Mouse (Mus musculus) urinary bladder, adult 18-20 months (tissue): ENCODE measurements around the gene Tle6.

Experiments
- DNase-seq, 2 experiments: peaks; one replicate each; pipeline ENCODE4 v3.0.0; 2022; ENCODE audit warnings: low spot score in 2 of 2, mixed read lengths in 2 of 2

Tle6 gene

GRCm38 (mm10) chr10:81563481-81563880 lies 37.4 kb downstream of the Tle6 start:
- DNase-seq: no peak

GRCm38 (mm10) chr10:81562411-81562810 lies 38.5 kb downstream of the Tle6 start:
- DNase-seq: no peak

- DNase-seq: no peak
Observed at GRCm38 (mm10) chr10:81560719-81561459, 40.0 kb downstream of the Tle6 start.

GRCm38 (mm10) chr10:81559627-81560539 lies 41.0 kb downstream of the Tle6 start:
- peak; percentile 53 to 69 for DNase-seq

GRCm38 (mm10) chr10:81559163-81559626 lies 41.7 kb downstream of the Tle6 start, which contains the start of gene Aes:
Aes (plus strand) TSS chr10:81559488.
- peak; percentile 74 to 79 for DNase-seq

GRCm38 (mm10) chr10:81557491-81557890 lies 43.4 kb downstream of the Tle6 start:
- no peak for DNase-seq

GRCm38 (mm10) chr10:81556282-81556681 lies 44.6 kb downstream of the Tle6 start:
- no peak for DNase-seq

GRCm38 (mm10) chr10:81553807-81554755 lies 46.8 kb downstream of the Tle6 start:
- no peak for DNase-seq

- no peak for DNase-seq
Observed at GRCm38 (mm10) chr10:81553232-81553631, 47.6 kb downstream of the Tle6 start.

GRCm38 (mm10) chr10:81551597-81552102 lies 49.2 kb downstream of the Tle6 start:
- DNase-seq: peak; percentile 66 to 78

GRCm38 (mm10) chr10:81550257-81550656 lies 50.6 kb downstream of the Tle6 start:
- DNase-seq: no peak

- no peak for DNase-seq
Observed at GRCm38 (mm10) chr10:81548944-81549343, 51.9 kb downstream of the Tle6 start.

GRCm38 (mm10) chr10:81546788-81547571 lies 53.9 kb downstream of the Tle6 start:
- DNase-seq: no peak

GRCm38 (mm10) chr10:81546332-81546731 lies 54.5 kb downstream of the Tle6 start:
- no peak for DNase-seq

GRCm38 (mm10) chr10:81545161-81545747 lies 55.6 kb downstream of the Tle6 start, which contains the start of gene Gna11:
Gna11 (minus strand) TSS chr10:81545190.
- peak; percentile 99 to 100 for DNase-seq

- peak in 1 of 2 experiments; percentile 44 for DNase-seq
Observed at GRCm38 (mm10) chr10:81544296-81545160, 56.3 kb downstream of the Tle6 start.

- DNase-seq: no peak
Observed at GRCm38 (mm10) chr10:81543633-81544032, 57.2 kb downstream of the Tle6 start.

- DNase-seq: no peak
Observed at GRCm38 (mm10) chr10:81542727-81543460, 58.0 kb downstream of the Tle6 start.
